Mouse (Mus musculus) thymus, adult 2 months (tissue): ENCODE measurements around the gene Ankrd37.

ENCODE experiments used
- CTCF ChIP-seq: fragments of 200-500 bp; IDR thresholded peaks from 2 replicates; pipeline ENCODE4 v1.5.1; 2012; ENCODE audit warnings: mild to moderate bottlenecking, control low read depth, low read length, moderate library complexity, borderline replicate concordance; ENCODE audit not compliant: control insufficient read depth, poor library complexity, insufficient read depth; ENCODE audit errors: extremely low read depth
- POLR2A ChIP-seq: fragments of 200-500 bp; IDR thresholded peaks from 2 replicates; pipeline ENCODE4 v1.6.1; 2012; ENCODE audit warnings: mild to moderate bottlenecking, low read length, control low read depth, moderate library complexity; ENCODE audit not compliant: control insufficient read depth, poor library complexity, insufficient read depth; ENCODE audit errors: extremely low read depth

DNA sequence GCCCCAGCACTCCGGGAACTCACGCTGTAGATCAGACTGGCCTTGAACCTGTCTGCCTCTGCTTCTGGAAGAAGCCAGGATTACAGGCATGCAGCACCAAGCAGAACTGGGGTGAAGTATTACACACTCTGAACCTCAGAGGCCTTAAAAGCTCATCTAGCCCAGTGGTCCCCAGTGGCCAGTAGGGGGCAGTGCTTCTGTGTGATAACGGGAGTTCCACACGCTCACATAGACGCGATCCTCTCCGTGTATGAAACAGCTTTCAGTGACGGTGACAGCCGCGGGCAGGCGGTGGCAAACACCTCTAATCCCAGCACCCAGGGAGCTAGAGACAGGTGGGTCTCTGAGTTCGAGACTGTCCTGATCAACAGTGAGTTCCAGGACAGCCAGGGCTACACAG, 34.6 kb downstream of the Ankrd37 start:
- TF ChIP-seq CTCF (peak; percentile 31; the same call in 1 of the 2 replicates), POLR2A (no peak)
